Mouse (Mus musculus): Measurements from ENCODE around the gene Nop2.

GRCm38 (mm10) chr6:125143128-125143527, 11.4 kb downstream of the Nop2 start:
- no peak for TF ChIP-seq CTCF (IDR thresholded peaks at IDR 0.05; ENCODE audit: extremely low read depth, insufficient read depth, low read length)
- TF ChIP-seq POLR2A (IDR thresholded peaks at IDR 0.05; ENCODE audit: extremely low read depth, insufficient read depth, low read length): no peak
